Mouse (Mus musculus): ENCODE measurements around the gene Oas1c.

DNA sequence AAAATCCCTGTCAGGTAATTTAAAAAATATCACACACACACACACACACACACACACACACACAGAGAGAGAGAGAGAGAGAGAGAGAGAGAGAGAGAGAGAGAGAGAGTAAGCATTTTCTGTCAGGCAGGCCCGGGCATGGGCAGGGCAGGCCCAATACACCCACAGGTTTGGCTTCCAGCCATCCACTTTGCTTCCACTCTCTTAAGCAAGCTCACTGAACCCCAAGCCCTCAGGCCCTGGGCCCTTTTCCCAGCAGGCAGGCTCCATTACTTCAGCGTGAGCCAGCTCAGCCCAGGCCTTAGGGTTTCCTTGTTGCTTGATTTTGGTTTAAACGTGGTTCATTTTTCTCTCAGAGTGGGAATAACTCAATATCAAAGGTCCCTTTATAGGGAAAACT lies 32.4 kb upstream of the Oas1c start:
- no peak for TF ChIP-seq CTCF (IDR thresholded peaks at IDR 0.05; ENCODE audit: insufficient read depth, low read length)
- TF ChIP-seq POLR2A (IDR thresholded peaks at IDR 0.05; ENCODE audit: borderline replicate concordance, extremely low read depth, low read depth, low read length), result no peak

Data from lung, adult 2 months (tissue).